Mouse (Mus musculus) neural tube, embryonic 10.5 days (tissue): ENCODE results near the gene Igsf8.
A peak's percentile ranks its signal among the peaks of the same experiment; 100 is the strongest.
"Not testable (repeated sequence)": the region's sequence is repeated elsewhere in the genome, so short reads cannot be mapped to it uniquely, and the experiment has no call there.

Experiments used
- DNase-seq: peaks from one replicate; pipeline ENCODE4 v3.0.0-alpha.2; 2017; ENCODE audit warnings: low spot score; ENCODE audit errors: extremely low spot score

The Igsf8 gene

GRCm38 (mm10) chr1:172261477-172262078 lies at the start of gene Igsf8:
Igsf8 (plus strand) TSS chr1:172261641.
- DNase-seq: peak; percentile 29

DNA sequence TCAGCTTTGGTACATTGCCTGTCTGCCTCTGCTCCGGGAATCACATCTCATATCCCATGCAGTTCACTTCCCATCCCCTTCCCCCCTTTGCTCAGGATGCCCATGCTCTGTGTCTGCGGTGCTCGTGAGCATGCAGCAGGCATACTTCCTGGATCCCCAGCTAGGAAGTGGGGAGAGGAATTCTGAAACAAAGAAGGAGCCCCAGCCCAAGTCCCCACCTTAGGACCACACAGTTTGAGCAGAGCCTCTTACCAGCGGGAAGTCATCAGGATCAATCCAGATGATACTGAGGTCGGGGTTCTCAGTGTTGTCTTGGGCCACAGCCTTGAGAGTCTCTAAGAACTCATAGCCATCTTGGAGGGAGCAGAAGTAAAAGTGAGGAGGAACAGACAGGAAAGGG lies 48.7 kb upstream of the Igsf8 start:
- DNase-seq: no peak

- no peak for DNase-seq
Measured at GRCm38 (mm10) chr1:172213771-172214170, 47.7 kb upstream of the Igsf8 start.

DNA sequence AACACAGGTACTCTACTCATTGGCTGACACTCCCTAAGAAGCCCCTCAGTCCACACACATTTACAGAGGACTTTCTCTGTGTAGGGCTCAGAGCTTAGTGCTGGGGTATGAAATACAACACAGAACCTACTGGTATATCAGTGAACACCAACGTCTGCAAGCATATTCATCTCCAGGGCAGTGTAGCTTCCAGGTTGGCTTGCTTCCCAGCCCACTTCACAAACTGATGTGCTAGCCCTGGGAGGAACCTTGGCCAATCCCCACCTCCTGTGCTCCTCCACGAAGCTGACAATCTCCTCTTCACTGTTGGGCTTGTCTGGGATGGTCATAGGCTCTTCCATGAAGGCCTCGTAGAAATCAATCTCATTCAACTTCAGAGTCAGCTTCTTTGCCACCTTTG lies 46.7 kb upstream of the Igsf8 start:
- DNase-seq: no peak

GRCm38 (mm10) chr1:172217148-172217547 lies 44.3 kb upstream of the Igsf8 start:
- peak; percentile 97 for DNase-seq

GRCm38 (mm10) chr1:172218164-172218910 lies 43.1 kb upstream of the Igsf8 start:
- DNase-seq: no peak

- no peak for DNase-seq
Measured at GRCm38 (mm10) chr1:172219451-172220406, 41.7 kb upstream of the Igsf8 start, which contains the start of gene Casq1. Casq1 (minus strand) TSS chr1:172219868.

DNA sequence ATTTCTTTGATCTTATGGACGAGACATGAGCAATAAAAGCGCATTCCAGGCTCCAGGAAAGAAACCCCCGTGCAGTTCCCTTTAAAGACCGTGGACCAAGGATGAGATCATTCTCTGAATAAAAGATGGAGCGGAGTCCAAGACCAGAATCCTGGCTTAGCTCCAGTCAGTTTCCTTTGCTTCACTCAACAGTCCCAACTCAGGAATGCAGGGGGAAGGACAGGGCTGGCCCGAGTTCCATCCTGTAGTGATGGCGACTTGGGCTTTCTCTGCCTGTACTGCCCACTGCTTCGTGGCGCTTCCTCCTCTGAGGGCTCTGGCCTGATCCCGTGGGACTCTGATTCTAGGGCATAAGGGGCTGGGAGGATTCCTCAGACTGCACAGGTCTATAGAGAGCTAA lies 41.0 kb upstream of the Igsf8 start:
- no peak for DNase-seq

- DNase-seq: no peak
Measured at GRCm38 (mm10) chr1:172221297-172222063, 40.0 kb upstream of the Igsf8 start.

- no peak for DNase-seq
Measured at GRCm38 (mm10) chr1:172228209-172228608, 33.2 kb upstream of the Igsf8 start.

DNA sequence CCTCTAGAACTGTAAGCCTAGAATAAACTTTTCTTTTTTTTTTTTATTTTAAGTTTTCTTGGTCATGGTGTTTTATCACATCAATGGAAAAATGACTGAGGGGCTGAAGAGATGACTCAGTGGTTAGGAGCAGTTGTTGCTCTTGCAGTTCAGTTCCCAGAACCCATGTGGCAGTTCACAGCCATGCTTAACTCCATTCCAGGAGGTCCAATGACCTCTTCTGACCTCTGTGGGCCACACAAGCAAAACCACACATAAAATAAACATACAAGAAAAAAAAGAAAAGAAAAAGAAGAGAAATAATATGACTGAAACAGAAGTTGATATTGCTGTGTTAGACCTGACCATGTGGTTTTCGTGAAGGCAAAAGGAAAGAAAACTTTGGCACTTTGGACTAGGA lies 32.2 kb upstream of the Igsf8 start:
- no peak for DNase-seq

- DNase-seq: no peak
Measured at GRCm38 (mm10) chr1:172240945-172241708, 20.3 kb upstream of the Igsf8 start.

DNA sequence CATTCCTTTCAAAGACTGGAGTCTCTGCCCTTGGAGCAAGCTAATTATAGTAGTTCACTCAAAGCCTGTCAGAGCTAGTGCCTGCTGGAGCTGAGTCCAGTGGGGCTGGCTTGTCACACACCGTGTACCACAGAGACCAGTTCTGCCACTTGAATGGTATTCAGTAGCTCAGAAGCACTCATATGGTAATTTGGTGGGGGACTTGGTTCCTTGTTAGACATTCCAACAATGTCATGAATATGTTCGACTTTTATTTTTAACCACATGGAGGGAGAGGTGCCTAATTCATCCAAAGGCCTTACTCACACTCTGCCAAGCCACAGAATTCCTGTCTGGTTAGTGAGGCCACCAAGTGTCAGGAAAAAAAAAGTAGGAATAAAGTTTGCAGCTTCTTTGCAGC lies 19.0 kb upstream of the Igsf8 start:
- no peak for DNase-seq

DNA sequence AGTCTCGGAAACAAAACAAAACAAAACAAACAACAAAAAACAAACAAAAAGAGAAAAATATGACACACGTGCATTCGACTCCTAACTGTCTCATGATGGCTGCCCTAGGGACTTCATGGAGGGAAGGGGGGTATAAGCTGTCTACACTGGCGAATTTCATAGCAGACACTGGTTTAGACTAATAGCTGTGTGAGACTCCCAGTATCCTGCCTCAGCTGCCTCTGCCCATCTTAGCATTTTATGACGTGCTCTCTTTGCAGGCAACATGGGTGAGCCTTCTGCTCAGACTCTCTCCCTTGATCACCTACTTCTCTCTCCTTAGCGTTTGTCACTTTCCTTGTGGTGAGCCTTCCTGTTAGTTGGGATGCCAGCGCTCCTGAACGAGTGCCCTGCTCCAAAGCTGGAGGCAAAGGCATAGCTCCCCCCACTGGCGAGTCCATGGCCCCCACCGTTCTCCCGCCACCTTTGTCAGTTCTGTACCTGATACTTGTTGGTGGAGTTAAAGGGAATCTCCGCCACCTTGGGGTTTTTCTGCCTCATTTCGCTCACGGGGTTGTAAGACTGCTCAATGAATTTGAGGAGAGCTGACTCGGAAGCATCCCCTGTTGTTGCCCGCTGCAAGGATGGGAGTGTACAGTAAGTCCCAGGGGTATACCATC lies 17.8 kb upstream of the Igsf8 start:
- no peak for DNase-seq

DNA sequence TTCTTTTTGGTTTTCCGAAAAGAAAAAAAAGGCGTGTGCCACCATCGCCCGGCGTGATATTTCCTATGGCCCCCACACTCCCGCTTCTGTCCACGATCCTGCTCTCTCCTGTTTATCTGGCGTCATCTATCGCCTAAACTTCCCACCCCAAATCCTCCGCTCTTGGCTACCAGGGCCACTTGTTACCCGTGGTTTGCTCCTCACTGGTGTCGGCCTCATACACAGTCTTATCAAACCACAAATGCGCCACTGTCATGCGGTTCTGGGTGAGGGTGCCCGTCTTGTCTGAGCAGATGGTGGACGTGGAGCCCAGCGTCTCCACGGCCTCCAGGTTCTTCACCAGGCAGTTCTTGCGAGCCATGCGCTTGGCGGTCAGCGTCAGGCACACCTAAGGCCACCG lies 16.8 kb upstream of the Igsf8 start:
- not testable (repeated sequence) for DNase-seq

- DNase-seq: no peak
Measured at GRCm38 (mm10) chr1:172247216-172247615, 14.2 kb upstream of the Igsf8 start.

GRCm38 (mm10) chr1:172247679-172248078 lies 13.8 kb upstream of the Igsf8 start:
- peak; percentile 35 for DNase-seq

- no peak for DNase-seq
Measured at GRCm38 (mm10) chr1:172258314-172258713, 3.1 kb upstream of the Igsf8 start, which contains the start of gene Atp1a4. Atp1a4 (minus strand) TSS chr1:172258414.

- DNase-seq: no peak
Measured at GRCm38 (mm10) chr1:172271208-172271607, 9.8 kb downstream of the Igsf8 start.

DNA sequence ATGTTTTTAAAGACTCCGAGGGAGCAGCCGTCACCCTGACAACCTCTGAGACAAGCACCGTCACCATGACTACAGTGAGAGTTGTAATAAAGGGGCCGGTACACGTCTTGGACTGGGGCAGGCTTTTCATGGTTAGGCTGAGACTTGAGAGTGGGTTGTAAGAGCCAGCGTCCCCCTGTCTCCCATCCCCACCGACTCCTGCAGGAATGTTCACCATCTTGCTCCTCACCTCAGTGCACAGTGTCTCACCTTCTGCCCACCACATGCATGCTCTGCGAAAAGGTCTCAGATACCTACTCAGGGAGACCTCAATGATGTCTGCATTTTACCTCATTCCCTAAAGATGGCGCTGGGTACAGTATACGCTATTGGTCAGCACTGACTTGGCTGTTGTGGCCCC lies 10.3 kb downstream of the Igsf8 start:
- DNase-seq: no peak
